Mouse (Mus musculus) layer of hippocampus, postnatal 14 days (tissue): ENCODE measurements around the gene Adora2a. TPM values are rescaled to one million over a fixed set of nuclear protein-coding genes. Genes with fewer than 3 reads are reported as not detected.

Source experiments
- DNase-seq, 2 experiments: peaks; one replicate each; pipeline ENCODE4 v3.0.0; 2021 to 2022; ENCODE audit warnings: low spot score in 2 of 2, mixed read lengths in 1 of 2
- total RNA-seq, 2 experiments: library from RNA; stranded (reverse); gene quantifications; 2 replicates each; pipeline ENCODE4 v1.2.3; 2021

Gene Adora2a
- total RNA-seq, 2 experiments from 2014 or later = 3.2 to 5.1 TPM

- DNase-seq = no peak
Measured at GRCm38 (mm10) chr10:75312361-75312760, 4.3 kb upstream of the Adora2a start.

DNA sequence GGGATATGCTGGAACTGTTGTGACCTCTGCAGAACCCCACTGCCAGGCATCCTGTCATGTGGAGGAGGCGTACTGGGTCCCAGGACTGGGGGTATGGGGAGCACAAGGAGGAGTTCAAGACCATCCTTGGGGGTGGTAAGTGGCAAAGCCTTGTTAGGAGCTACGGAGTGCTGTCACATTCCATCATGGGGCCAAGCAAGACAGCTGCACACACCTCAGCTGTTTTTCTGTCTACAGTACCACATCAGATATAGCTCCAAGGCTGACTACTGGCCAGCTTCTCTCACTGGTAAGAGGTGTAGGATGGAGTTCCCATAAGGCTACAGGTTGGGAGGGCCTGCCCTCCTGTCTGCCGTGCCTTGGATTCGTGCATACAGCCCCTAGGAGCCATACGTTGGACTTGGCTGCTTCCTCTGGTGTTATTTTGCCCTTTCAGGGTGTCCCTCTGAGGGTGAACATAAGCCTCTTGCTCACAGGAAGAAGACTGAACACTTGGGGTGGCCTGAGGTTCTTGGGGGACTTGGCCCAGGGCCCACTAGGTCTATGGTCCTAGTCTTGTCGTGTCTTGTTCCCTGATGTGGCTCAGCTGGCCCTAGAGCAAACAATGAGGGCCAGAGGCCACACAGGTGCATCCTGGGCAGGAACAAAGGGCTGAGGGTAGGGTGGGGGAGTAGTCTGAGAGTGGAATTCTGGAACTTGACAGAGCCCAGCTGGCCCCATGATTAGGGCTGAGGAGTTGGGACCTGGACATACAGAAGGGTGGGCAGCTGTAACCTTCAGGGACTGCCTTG is 2.3 kb upstream of the Adora2a start:
- no peak for DNase-seq

GRCm38 (mm10) chr10:75315756-75316155 is 921 bp upstream of the Adora2a start:
- no peak for DNase-seq

- DNase-seq = no peak
Measured at GRCm38 (mm10) chr10:75316472-75316871, 205 bp upstream of the Adora2a start.

- peak; percentile 42 to 43 for DNase-seq
Measured at GRCm38 (mm10) chr10:75316908-75317761, 458 bp downstream of the Adora2a start.

DNA sequence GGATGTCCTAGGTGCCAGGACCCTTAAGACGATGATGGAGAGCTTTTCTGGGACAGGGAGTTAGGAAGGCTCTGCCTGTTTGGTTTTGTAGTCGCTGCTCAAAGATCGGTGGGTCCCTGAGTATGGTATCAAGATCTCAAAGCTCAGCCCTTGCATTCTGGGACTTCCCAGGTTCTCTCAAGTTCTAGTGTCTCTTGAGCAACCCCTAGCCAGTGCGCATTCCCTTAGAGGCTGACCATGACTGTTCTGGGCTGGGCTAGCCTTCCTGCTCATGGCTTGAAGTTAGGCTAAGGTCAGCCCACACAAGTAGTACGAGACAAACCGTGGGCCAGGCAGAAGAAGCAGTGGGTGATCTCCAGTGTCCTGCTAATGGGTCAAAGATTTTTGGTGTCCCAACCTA is 1.5 kb downstream of the Adora2a start:
- DNase-seq = no peak

DNA sequence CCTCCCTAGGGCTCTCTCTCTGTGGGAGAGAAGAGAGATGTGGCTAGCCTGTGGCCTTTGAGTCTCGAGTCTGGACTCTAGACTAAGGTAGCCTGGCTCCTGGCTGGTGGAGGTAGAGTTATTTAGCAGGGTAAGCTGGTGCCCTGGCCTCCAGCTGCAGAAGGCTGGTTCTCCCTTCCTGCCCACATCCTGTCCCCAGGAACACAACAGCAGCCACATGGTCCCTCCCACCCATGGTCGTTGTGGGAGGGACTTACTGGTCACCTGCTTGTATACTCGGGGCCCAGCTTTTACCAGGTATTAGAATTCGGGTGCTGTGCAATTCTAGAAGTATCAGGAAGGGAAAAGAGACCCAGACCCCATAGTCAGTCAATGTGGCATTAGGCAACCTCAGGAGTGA is 3.6 kb downstream of the Adora2a start:
- DNase-seq = no peak

- no peak for DNase-seq
Measured at GRCm38 (mm10) chr10:75322966-75323365, 6.3 kb downstream of the Adora2a start.

- no peak for DNase-seq
Measured at GRCm38 (mm10) chr10:75323986-75324385, 7.3 kb downstream of the Adora2a start.

DNA sequence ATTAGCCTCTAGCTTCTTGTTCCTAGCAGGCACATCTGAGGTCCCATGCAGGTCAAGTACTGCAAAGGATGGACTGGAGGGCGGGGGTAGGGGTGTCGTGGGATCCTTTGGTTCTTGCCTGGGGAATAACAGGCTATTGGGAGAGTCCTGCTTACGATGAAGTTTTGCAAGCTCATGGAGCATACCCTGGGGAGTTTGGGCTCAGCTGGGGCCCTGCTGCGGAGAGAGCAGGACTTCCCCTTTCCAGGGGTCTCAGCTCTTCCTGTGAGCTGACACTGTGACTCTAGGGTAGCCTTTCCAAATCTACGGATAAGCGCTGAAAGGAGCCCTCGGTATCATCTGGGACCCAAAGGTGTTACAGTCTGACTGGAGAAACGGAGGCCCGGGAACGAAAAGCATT is 7.7 kb downstream of the Adora2a start:
- no peak for DNase-seq

DNA sequence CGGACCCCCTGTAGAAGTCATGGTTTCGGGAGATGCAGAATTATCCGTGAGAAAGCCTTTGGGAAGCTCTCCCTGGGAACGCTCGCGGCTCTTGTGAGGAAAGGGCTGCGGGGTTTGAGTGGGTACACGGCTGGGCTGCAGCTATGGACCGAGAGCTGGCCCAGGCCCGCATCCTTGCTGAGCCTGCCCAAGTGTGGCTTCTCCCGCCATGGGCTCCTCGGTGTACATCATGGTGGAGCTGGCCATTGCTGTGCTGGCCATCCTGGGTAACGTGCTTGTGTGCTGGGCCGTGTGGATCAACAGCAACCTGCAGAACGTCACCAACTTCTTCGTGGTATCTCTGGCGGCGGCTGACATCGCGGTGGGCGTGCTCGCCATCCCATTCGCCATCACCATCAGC is 9.1 kb downstream of the Adora2a start:
- DNase-seq = no peak

- no peak for DNase-seq
Measured at GRCm38 (mm10) chr10:75326553-75326952, 9.9 kb downstream of the Adora2a start.

DNA sequence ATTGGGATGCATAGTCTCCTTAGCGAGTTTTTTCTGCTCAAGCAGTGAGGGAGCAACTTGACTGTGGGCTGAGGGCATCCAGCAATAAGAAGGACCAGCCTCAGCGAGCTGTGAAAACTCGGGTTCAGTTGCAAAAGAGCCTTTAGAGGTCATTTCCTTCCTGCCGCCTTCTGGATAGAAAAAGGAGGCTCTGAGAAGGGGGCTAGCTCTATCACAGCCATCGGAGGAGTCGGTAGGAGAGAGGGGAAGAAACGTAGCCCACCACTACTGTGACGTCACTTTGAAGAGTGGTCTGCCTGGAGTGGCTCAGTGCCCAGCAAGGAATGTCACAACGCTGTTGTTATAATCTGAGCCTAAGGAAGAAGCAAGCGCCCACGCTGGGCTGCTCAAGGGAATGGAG is 10.4 kb downstream of the Adora2a start:
- DNase-seq = no peak

DNA sequence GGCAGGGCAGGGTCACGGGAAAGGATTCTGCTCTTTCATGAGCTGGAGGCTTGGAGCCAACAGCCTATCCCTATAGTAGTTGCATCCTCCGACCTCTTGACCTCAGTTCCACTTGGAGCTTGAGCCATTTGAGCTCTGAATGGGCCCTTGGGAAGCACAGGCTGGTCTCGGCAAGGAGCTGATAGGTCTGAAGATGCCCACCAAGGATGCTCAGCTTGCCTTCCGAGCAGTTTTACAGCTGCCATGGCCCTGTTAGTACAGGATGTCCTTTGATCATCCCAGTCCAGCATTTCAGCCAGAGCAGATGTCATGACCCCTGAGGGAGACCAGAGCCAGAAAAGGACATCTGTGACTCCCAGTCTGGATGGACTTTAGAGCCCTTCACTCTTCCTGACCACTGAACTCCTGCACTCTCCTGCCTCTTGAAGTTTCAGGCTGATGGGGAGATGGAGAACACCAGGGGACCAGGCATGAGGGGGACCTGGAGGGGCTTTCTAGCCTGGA is 11.6 kb downstream of the Adora2a start:
- DNase-seq = no peak

- no peak for DNase-seq
Measured at GRCm38 (mm10) chr10:75332268-75332667, 15.6 kb downstream of the Adora2a start.

DNA sequence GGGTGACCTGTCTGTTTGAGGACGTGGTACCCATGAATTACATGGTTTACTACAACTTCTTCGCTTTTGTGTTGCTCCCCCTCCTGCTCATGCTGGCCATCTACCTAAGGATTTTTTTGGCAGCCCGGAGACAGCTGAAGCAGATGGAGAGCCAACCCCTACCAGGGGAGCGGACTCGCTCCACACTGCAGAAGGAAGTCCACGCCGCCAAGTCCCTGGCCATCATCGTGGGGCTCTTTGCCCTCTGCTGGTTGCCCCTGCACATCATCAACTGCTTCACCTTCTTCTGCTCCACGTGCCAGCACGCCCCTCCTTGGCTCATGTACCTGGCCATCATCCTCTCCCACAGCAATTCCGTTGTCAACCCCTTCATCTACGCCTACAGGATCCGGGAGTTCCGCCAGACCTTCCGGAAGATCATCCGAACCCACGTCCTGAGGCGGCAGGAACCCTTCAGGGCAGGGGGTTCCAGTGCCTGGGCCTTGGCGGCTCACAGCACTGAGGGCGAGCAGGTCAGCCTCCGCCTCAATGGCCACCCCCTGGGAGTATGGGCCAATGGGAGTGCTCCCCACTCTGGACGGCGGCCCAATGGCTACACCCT is 16.6 kb downstream of the Adora2a start:
- no peak for DNase-seq

- DNase-seq = no peak
Measured at GRCm38 (mm10) chr10:75334175-75334574, 17.5 kb downstream of the Adora2a start.

DNA sequence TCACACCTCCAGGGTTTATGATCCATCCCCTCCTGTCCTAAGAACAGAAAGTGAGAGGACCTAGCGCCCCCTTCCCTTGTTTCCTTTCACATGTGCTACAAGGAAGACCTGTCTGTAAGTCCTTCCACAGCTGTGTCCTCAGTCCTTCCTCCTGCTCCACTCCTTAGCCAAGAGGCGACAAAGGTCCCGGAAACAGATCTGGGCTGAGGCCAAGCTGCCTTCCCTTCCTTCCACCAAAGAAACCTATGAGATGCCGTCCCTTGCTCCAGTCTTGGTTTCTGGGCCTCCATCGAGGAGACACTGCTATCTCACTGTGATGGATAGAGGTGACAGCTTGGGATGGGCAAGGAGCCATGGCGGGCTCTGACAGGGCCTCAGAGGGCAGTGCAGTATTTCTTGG is 18.4 kb downstream of the Adora2a start:
- no peak for DNase-seq

DNA sequence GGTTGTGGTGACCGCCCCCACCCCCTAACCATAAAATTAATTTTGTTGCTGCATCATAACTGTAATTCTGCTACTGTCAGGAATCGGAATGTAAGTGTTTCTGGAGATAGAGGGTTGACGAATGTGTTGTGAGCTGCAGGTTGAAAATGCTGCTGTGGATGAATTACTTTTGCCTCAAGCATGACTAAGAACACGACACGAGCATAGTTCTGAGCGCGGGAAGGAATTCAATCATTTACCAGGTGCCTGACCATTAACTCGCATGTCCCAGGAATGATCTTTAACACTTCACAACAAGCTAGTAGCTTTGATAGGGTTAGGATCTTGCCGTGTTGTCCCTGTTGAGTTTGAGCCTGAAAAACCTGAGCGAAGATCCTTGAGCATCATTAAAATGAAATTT is 20.6 kb downstream of the Adora2a start:
- DNase-seq = no peak

- DNase-seq = no peak
Measured at GRCm38 (mm10) chr10:75338852-75339251, 22.2 kb downstream of the Adora2a start.

DNA sequence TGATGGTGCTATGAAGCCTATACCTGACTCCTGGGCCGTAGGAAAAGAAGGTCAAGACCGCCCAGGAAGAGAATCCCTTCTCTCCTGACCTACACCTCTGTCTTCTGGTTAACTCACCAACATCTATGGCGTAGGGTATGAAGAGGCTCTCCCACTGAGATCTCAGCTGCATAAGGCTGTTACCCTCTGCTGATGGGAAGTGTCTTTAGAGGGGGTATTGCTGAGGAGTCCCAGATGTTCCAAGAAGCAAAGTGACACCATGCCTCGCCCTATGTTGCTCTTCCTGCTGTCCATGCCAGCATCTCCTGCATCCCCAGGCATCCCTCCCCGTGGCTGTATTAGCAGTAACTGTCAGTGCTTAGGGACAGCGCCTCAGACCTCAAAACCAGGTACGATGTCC is 22.7 kb downstream of the Adora2a start:
- no peak for DNase-seq

GRCm38 (mm10) chr10:75341936-75342335 is 25.3 kb downstream of the Adora2a start:
- DNase-seq = no peak
